25 mouse cellular contexts compared by ENCODE assay signal in genomic region chr5:119805636-119806035, GRCm38 (mm10). TPM values are rescaled to one million over a fixed set of nuclear protein-coding genes. Genes with fewer than 3 reads are reported as not detected.
A peak's percentile ranks its signal among the peaks of the same experiment; 100 is the strongest.
DNase-seq lines count a peak whose midpoint lies in the region; ATAC-seq and TF ChIP-seq lines count a peak whose summit lies in the region.
"Had no signal": no experiment of that assay in that cellular context is flagged by ENCODE, and none has a peak within 500 bp of the region (broad histone marks: within the 10 kb centered on the region; RNA-seq: fewer than 3 reads in every experiment).

No protein-coding gene starts in this region.

- TF ChIP-seq EP300 in heart, postnatal 0 days (IDR thresholded peaks at IDR 0.05; ENCODE audit: low read depth): no peak

- H3K4me1 ChIP-seq in forebrain, embryonic 10.5 days: no peaks in the 10 kb centered on the region
- H3K4me1 ChIP-seq in forebrain, embryonic 12.5 days: no peaks in the 10 kb centered on the region
- 0 out of 2 replicates have a peak, but pooled peaks cover 4% of the 10 kb centered on the region for H3K4me1 ChIP-seq in heart, postnatal 0 days (ENCODE audit: control insufficient read depth, insufficient read depth)
- H3K4me1 ChIP-seq in midbrain, embryonic 11.5 days (ENCODE audit: control insufficient read depth, insufficient read depth, low read length): no peaks in the 10 kb centered on the region
- H3K4me1 ChIP-seq in midbrain, embryonic 13.5 days (replicated peaks): no peaks in the 10 kb centered on the region
- H3K4me1 ChIP-seq: neural tube, embryonic 15.5 days had no signal

- H3K27ac ChIP-seq in forebrain, embryonic 10.5 days: no peak overlapping the region
- H3K27ac ChIP-seq in forebrain, embryonic 12.5 days: no peak overlapping the region
- H3K27ac ChIP-seq in heart, postnatal 0 days (ENCODE audit: low read depth): peak overlapping the region; percentile 21; the same call in 1 of the 2 replicates
- no peak overlapping the region for H3K27ac ChIP-seq in midbrain, embryonic 11.5 days (ENCODE audit: low read depth, low read length)
- no peak overlapping the region for H3K27ac ChIP-seq in midbrain, embryonic 13.5 days
- H3K27ac ChIP-seq: neural tube, embryonic 15.5 days had no signal

- no peak overlapping the region for H3K4me2 ChIP-seq in forebrain, embryonic 12.5 days
- peak overlapping the region; percentile 75; the same call in 1 of the 2 replicates for H3K4me2 ChIP-seq in heart, postnatal 0 days (ENCODE audit: low read depth, low read length)
- H3K4me2 ChIP-seq in midbrain, embryonic 11.5 days: no peak overlapping the region
- no peak overlapping the region for H3K4me2 ChIP-seq in midbrain, embryonic 13.5 days (replicated peaks)
- H3K4me2 ChIP-seq: neural tube, embryonic 15.5 days had no signal

- ATAC-seq in forebrain, embryonic 12.5 days (ENCODE audit: low FRiP score): no peak
- ATAC-seq in heart, postnatal 0 days (ENCODE audit: insufficient read depth, low read depth): no peak
- ATAC-seq in midbrain, embryonic 11.5 days (ENCODE audit: low FRiP score): no peak
- no peak for ATAC-seq in midbrain, embryonic 13.5 days
- ATAC-seq: inflammation-experienced regulatory T-cells, adult 6 months had no signal

- peaks cover 100% of the 10 kb centered on the region for H3K27me3 ChIP-seq in forebrain, embryonic 10.5 days (ENCODE audit: poor library complexity, severe bottlenecking)
- H3K27me3 ChIP-seq in forebrain, embryonic 12.5 days: peaks cover 98% of the 10 kb centered on the region
- H3K27me3 ChIP-seq in heart, postnatal 0 days (ENCODE audit: control insufficient read depth, insufficient read depth, low read length): peaks cover 80% of the 10 kb centered on the region
- peaks cover 97% of the 10 kb centered on the region for H3K27me3 ChIP-seq in midbrain, embryonic 11.5 days (ENCODE audit: control insufficient read depth, insufficient read depth, low read length)
- H3K27me3 ChIP-seq in midbrain, embryonic 13.5 days: peaks cover 100% of the 10 kb centered on the region

- TF ChIP-seq CTCF in heart, postnatal 0 days (IDR thresholded peaks at IDR 0.05; ENCODE audit: low read depth): no peak

- no peak overlapping the region for H3K4me3 ChIP-seq in forebrain, embryonic 10.5 days
- H3K4me3 ChIP-seq in forebrain, embryonic 12.5 days (replicated peaks): no peak overlapping the region
- peak overlapping the region; percentile 51; the same call in 1 of the 2 replicates for H3K4me3 ChIP-seq in heart, postnatal 0 days (ENCODE audit: low read depth, low read length)
- H3K4me3 ChIP-seq in midbrain, embryonic 11.5 days (ENCODE audit: low read depth, low read length): no peak overlapping the region
- H3K4me3 ChIP-seq in midbrain, embryonic 13.5 days (replicated peaks): no peak overlapping the region
- H3K4me3 ChIP-seq: erythroblast, embryonic 14.5 days; myocyte; neural tube, embryonic 15.5 days had no signal

- H3K9ac ChIP-seq in forebrain, embryonic 12.5 days: no peak overlapping the region
- no peak overlapping the region for H3K9ac ChIP-seq in heart, postnatal 0 days (replicated peaks; ENCODE audit: low read depth, low read length)
- H3K9ac ChIP-seq in midbrain, embryonic 11.5 days (ENCODE audit: low read length): no peak overlapping the region
- no peak overlapping the region for H3K9ac ChIP-seq in midbrain, embryonic 13.5 days (replicated peaks)
- H3K9ac ChIP-seq: neural tube, embryonic 15.5 days had no signal

- peaks cover 4% of the 10 kb centered on the region; the same call in 1 of the 2 replicates for H3K9me3 ChIP-seq in forebrain, embryonic 10.5 days
- H3K9me3 ChIP-seq in forebrain, embryonic 12.5 days: no peaks in the 10 kb centered on the region
- no peaks in the 10 kb centered on the region for H3K9me3 ChIP-seq in heart, postnatal 0 days (replicated peaks; ENCODE audit: control insufficient read depth, low read length)
- H3K9me3 ChIP-seq in midbrain, embryonic 11.5 days (ENCODE audit: control insufficient read depth, low read length): no peaks in the 10 kb centered on the region; the same call in 1 of the 2 replicates
- no peaks in the 10 kb centered on the region; the same call in 1 of the 2 replicates for H3K9me3 ChIP-seq in midbrain, embryonic 13.5 days

- peak; percentile 25 for DNase-seq in forebrain, embryonic 10.5 days (ENCODE audit: extremely low spot score, low spot score)
- DNase-seq in heart, postnatal 0 days (ENCODE audit: low spot score): no peak
- DNase-seq in heart, adult 8-10 months (ENCODE audit: low spot score): no peak
- DNase-seq in midbrain, embryonic 11.5 days (ENCODE audit: low spot score, missing footprints): peak; percentile 94
- no peak for DNase-seq in MN1 (ENCODE audit: low spot score)
- DNase-seq in frontal cortex, postnatal 10 days (ENCODE audit: low spot score in 2 of 2): no peak
- DNase-seq: adrenal gland, adult 2 months; cerebellum, postnatal 10 days; heart, postnatal 10 days; kidney, adult 8-10 months; kidney, postnatal 36 days; layer of hippocampus, adult 9-11 months; lung, adult 2 months; right cerebral cortex, postnatal 4 days; thymus, postnatal 25 days had no signal

- H3K36me3 ChIP-seq in forebrain, embryonic 10.5 days (replicated peaks): no peaks in the 10 kb centered on the region
- no peaks in the 10 kb centered on the region for H3K36me3 ChIP-seq in forebrain, embryonic 12.5 days (replicated peaks)
- H3K36me3 ChIP-seq in heart, postnatal 0 days (replicated peaks; ENCODE audit: control insufficient read depth, insufficient read depth, low read length): no peaks in the 10 kb centered on the region
- H3K36me3 ChIP-seq in midbrain, embryonic 11.5 days (ENCODE audit: control insufficient read depth, insufficient read depth, low read length): no peaks in the 10 kb centered on the region
- H3K36me3 ChIP-seq in midbrain, embryonic 13.5 days: no peaks in the 10 kb centered on the region
- H3K36me3 ChIP-seq: neural tube, embryonic 15.5 days had no signal

- under 1% methylated on average over 5 of the region's 5 CpGs for WGBS in forebrain, embryonic 10.5 days
- 0% methylated on average over 5 of the region's 5 CpGs for WGBS in forebrain, embryonic 12.5 days
- 17% methylated on average over 5 of the region's 5 CpGs for WGBS in heart, postnatal 0 days
- WGBS in midbrain, embryonic 11.5 days: under 1% methylated on average over 5 of the region's 5 CpGs
- under 1% methylated on average over 5 of the region's 5 CpGs for WGBS in midbrain, embryonic 13.5 days

RNA-seq across cellular contexts. Expression of gene Tbx5, which starts 26.8 kb away (rescaled TPM):
- 0.04 and 0.41 TPM in 2 replicates for polyA plus RNA-seq in forebrain, embryonic 10.5 days (2016; fragmentation: Nextera tagmentation; extraction: Ambion mirVana)
- polyA plus RNA-seq in forebrain, embryonic 12.5 days (2016; fragmentation: Nextera tagmentation; extraction: Ambion mirVana): 0.08 and 0.11 TPM in 2 replicates
- total RNA-seq in heart, postnatal 0 days (2014; rRNA removed; ENCODE audit: low replicate concordance): 17.3 and 22.8 TPM in 2 replicates
- 29.2 and 31.1 TPM in 2 replicates for polyA plus RNA-seq in heart, postnatal 0 days (2015; fragmentation: Nextera tagmentation; extraction: Ambion mirVana)
- 10 to 100 TPM; 22.5 to 44.9 (median 33.8) TPM for total RNA-seq in heart, adult 8-10 months (2022)
- not detected in 2 replicates for polyA plus RNA-seq in midbrain, embryonic 11.5 days (2014; fragmentation: Nextera tagmentation; extraction: Ambion mirVana)
- not detected in 2 replicates for polyA plus RNA-seq in midbrain, embryonic 13.5 days (2015; fragmentation: Nextera tagmentation; extraction: Ambion mirVana)
- total RNA-seq: left cerebral cortex, adult 8-10 months; liver, adult 2 months; megakaryocyte-erythroid progenitor cell, adult 5-6 weeks; MEL had no signal
- polyA plus RNA-seq: erythroblast, embryonic 14.5 days; inflammation-experienced regulatory T-cells, adult 6 months; liver, adult 2 months; myocyte had no signal

Comparison
In these comparisons a context has a peak if more than half of its experiments do, and no peak if none do; other contexts are left out.
1. DNase-seq: peak in forebrain, embryonic 10.5 days (single experiment) and midbrain, embryonic 11.5 days (single experiment); none in heart, postnatal 0 days (single experiment), heart, adult 8-10 months (single experiment), MN1 (single experiment) and frontal cortex, postnatal 10 days (0 of 2).
2. RNA of gene Tbx5, which starts 26.8 kb away (polyA plus RNA-seq): 29.2 to 31.1 TPM in heart, postnatal 0 days; 0.08 to 0.11 TPM in forebrain, embryonic 12.5 days, 0.04 to 0.41 TPM in forebrain, embryonic 10.5 days, not detected in midbrain, embryonic 13.5 days and not detected in midbrain, embryonic 11.5 days; every median in the first group is over 10 times any median in the second.